Mouse (Mus musculus) ES-CJ7 (cell line): Measurements from ENCODE around the gene Olfr52.

Experiments
- DNase-seq: peaks from one replicate; pipeline ENCODE4 v3.0.0; 2011; ENCODE audit warnings: low read depth, low spot score

Gene Olfr52

GRCm38 (mm10) chr2:86185583-86185982, at the start of gene Olfr52:
Gene Olfr52, minus strand, starts transcription at chr2:86185683.
- no peak for DNase-seq

- DNase-seq = no peak
Measured at GRCm38 (mm10) chr2:86231301-86231700, 45.8 kb upstream of the Olfr52 start, which contains the start of gene Olfr1047. Gene Olfr1047, minus strand, starts transcription at chr2:86231401.

- DNase-seq = no peak
Measured at GRCm38 (mm10) chr2:86219214-86219613, 33.7 kb upstream of the Olfr52 start, which contains the start of gene Olfr1046. Gene Olfr1046, minus strand, starts transcription at chr2:86219314.

GRCm38 (mm10) chr2:86202909-86203308, 17.4 kb upstream of the Olfr52 start, which contains the start of gene Olfr1045:
Gene Olfr1045, minus strand, starts transcription at chr2:86203009.
- DNase-seq = no peak

- no peak for DNase-seq
Measured at GRCm38 (mm10) chr2:86195863-86196262, 10.4 kb upstream of the Olfr52 start.

GRCm38 (mm10) chr2:86179950-86180349, 5.5 kb downstream of the Olfr52 start:
- peak; percentile 75 for DNase-seq

- DNase-seq = no peak
Measured at GRCm38 (mm10) chr2:86177720-86178119, 7.8 kb downstream of the Olfr52 start, which contains the start of gene Olfr1044. Gene Olfr1044, minus strand, starts transcription at chr2:86177820.

GRCm38 (mm10) chr2:86175422-86175821, 10.1 kb downstream of the Olfr52 start:
- DNase-seq = peak; percentile 80

GRCm38 (mm10) chr2:86167422-86167821, 18.1 kb downstream of the Olfr52 start, which contains the start of gene Olfr1043:
Gene Olfr1043, minus strand, starts transcription at chr2:86167522.
- no peak for DNase-seq

GRCm38 (mm10) chr2:86161738-86162137, 23.7 kb downstream of the Olfr52 start, which contains the start of gene Olfr1042:
Gene Olfr1042, minus strand, starts transcription at chr2:86161838.
- no peak for DNase-seq

- no peak for DNase-seq
Measured at GRCm38 (mm10) chr2:86146632-86147031, 38.9 kb downstream of the Olfr52 start, which contains the start of gene Olfr1040. Gene Olfr1040, minus strand, starts transcription at chr2:86146732.

GRCm38 (mm10) chr2:86135828-86136227, 49.7 kb downstream of the Olfr52 start, which contains the start of gene Olfr1039:
Gene Olfr1039, minus strand, starts transcription at chr2:86135928.
- DNase-seq = no peak
